Mouse (Mus musculus) megakaryocyte, embryonic 14.5 days (primary cell): ENCODE measurements around the gene Celf2.

Experiments
- FLI1 ChIP-seq: IDR thresholded peaks from 2 replicates; pipeline ENCODE4 v1.6.1; 2012; ENCODE audit warnings: low read length, inconsistent platforms, mixed read lengths
- GATA1 ChIP-seq: IDR thresholded peaks from 3 replicates; pipeline ENCODE4 v1.6.1; 2012; ENCODE audit warnings: mixed read lengths, low read length, inconsistent platforms, borderline replicate concordance

DNA sequence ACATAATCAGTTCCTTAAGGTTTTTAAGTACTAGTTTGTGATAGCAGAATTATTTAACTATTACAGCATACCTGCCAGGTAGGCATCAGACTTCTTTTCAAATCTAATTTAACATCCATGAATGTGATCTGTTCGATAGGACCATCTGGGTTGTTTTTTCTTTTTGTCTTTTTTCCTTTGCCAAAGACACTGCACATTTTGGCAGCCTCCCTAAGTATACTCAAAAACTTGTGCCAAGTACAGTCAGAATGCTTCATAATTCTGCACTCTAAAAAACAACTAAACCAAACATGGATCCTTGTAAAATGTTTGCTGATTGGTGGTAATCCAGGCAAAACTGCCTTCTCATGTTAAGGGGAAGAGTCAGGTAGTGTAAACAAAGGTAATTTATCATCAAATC lies 82.9 kb downstream of the Celf2 start:
- no peak for TF ChIP-seq GATA1
- no peak for TF ChIP-seq FLI1
